Mouse (Mus musculus): ENCODE results near the gene Itpr3. TPM values are rescaled to one million over a fixed set of nuclear protein-coding genes. Genes with fewer than 3 reads are reported as not detected.

Gene Itpr3
- polyA plus RNA-seq, 1 experiment from 2014 or later = 4.9 TPM

Small RNAs within 50 kb of the gene (microRNA-seq; reads per million reads assigned to microRNA genes)
- gene Mir7677 = not detected

Other genes starting within 250 kb of the Itpr3 start
- 2.4 and 4.6 TPM in 2 replicates for gene Nkx2-5, start 212.3 kb upstream of the Itpr3 start, polyA plus RNA-seq (2015; fragmentation: Nextera tagmentation; extraction: Ambion mirVana)
- gene Kifc5b, start 140.2 kb upstream of the Itpr3 start, polyA plus RNA-seq (2015; fragmentation: Nextera tagmentation; extraction: Ambion mirVana) = 8.0 and 9.8 TPM in 2 replicates
- gene Phf1, start 124.3 kb upstream of the Itpr3 start, polyA plus RNA-seq (2015; fragmentation: Nextera tagmentation; extraction: Ambion mirVana) = 7.6 and 8.7 TPM in 2 replicates
- 182 and 184 TPM in 2 replicates for gene Cuta, start 117.7 kb upstream of the Itpr3 start, polyA plus RNA-seq (2015; fragmentation: Nextera tagmentation; extraction: Ambion mirVana)
- gene Syngap1, start 116.1 kb upstream of the Itpr3 start, polyA plus RNA-seq (2015; fragmentation: Nextera tagmentation; extraction: Ambion mirVana) = 1.5 and 2.1 TPM in 2 replicates
- gene Zbtb9, start 84.1 kb upstream of the Itpr3 start, polyA plus RNA-seq (2015; fragmentation: Nextera tagmentation; extraction: Ambion mirVana) = 16.3 and 16.9 TPM in 2 replicates
- gene Bak1, start 28.3 kb upstream of the Itpr3 start, polyA plus RNA-seq (2015; fragmentation: Nextera tagmentation; extraction: Ambion mirVana) = 5.2 and 6.0 TPM in 2 replicates
- gene Uqcc2, start 76.6 kb downstream of the Itpr3 start, polyA plus RNA-seq (2015; fragmentation: Nextera tagmentation; extraction: Ambion mirVana) = 257 and 276 TPM in 2 replicates
- 0.07 and 0.11 TPM in 2 replicates for gene Ip6k3, start 110.5 kb downstream of the Itpr3 start, polyA plus RNA-seq (2015; fragmentation: Nextera tagmentation; extraction: Ambion mirVana)
- 16.1 and 17.2 TPM in 2 replicates for gene Lemd2, start 147.2 kb downstream of the Itpr3 start, polyA plus RNA-seq (2015; fragmentation: Nextera tagmentation; extraction: Ambion mirVana)

All from lung, embryonic 15.5 days (tissue).